Mouse (Mus musculus) CH12.LX (cell line): ENCODE results near the gene Gla. TPM values are rescaled to one million over a fixed set of nuclear protein-coding genes. Genes with fewer than 3 reads are reported as not detected.

ENCODE experiments used
- DNase-seq: peaks from one replicate; pipeline ENCODE4 v3.0.0-alpha.2; 2013; ENCODE audit errors: extremely low read depth
- H3K27ac ChIP-seq: 2 replicates; pipeline ENCODE4 v1.5.1; 2012; ENCODE audit warnings: low read depth, mild to moderate bottlenecking, control low read depth, moderate library complexity; ENCODE audit not compliant: insufficient read depth
- H3K27me3 ChIP-seq: replicated peaks from 2 replicates; pipeline ENCODE3; 2012; ENCODE audit warnings: inconsistent platforms
- H3K36me3 ChIP-seq, 2 experiments: replicated peaks in 1 of 2; 2 replicates each; pipeline versions ENCODE3 to v1.6.1; 2012; ENCODE audit warnings: inconsistent platforms in 1 of 2, low read length in 1 of 2, mild to moderate bottlenecking in 1 of 2, mixed read lengths in 1 of 2, moderate library complexity in 1 of 2; ENCODE audit not compliant: control insufficient read depth in 1 of 2, insufficient read depth in 1 of 2
- H3K4me1 ChIP-seq, 2 experiments: 2 replicates each; pipeline ENCODE4 v1.6.1; 2012; ENCODE audit warnings: inconsistent platforms in 1 of 2, moderate library complexity in 1 of 2; ENCODE audit not compliant: insufficient read depth in 2 of 2, control insufficient read depth in 1 of 2
- H3K4me2 ChIP-seq: 2 replicates; pipeline ENCODE4 v1.6.1; 2012; ENCODE audit warnings: low read depth, mild to moderate bottlenecking, control low read depth; ENCODE audit not compliant: poor library complexity, insufficient read depth, severe bottlenecking
- H3K4me3 ChIP-seq, 3 experiments: fragments of 150-350 bp in 1 of 3; sonication (generic) in 1 of 3; replicated peaks in 1 of 3; 2 replicates each; pipeline versions ENCODE3 to v1.5.1; 2011 to 2012; ENCODE audit warnings: low read depth in 2 of 3, low read length in 2 of 3, mild to moderate bottlenecking in 2 of 3, moderate library complexity in 2 of 3, control low read depth in 1 of 3, improper control_type of control experiment in 1 of 3, inconsistent platforms in 1 of 3, mixed read lengths in 1 of 3; ENCODE audit not compliant: poor library complexity in 1 of 3
- H3K79me2 ChIP-seq: replicated peaks from 2 replicates; pipeline ENCODE4 v1.6.1; 2012; ENCODE audit warnings: mild to moderate bottlenecking, moderate library complexity; ENCODE audit not compliant: control insufficient read depth, poor library complexity, insufficient read depth, severe bottlenecking; ENCODE audit errors: extremely low read depth
- H3K9ac ChIP-seq: 2 replicates; pipeline ENCODE4 v1.6.1; 2012; ENCODE audit warnings: low read depth, mild to moderate bottlenecking, control low read depth, moderate library complexity; ENCODE audit not compliant: insufficient read depth
- H3K9me3 ChIP-seq: replicated peaks from 2 replicates; pipeline ENCODE3; 2012; ENCODE audit warnings: low read length, inconsistent platforms, mixed read lengths
- BHLHE40 ChIP-seq: IDR thresholded peaks from 2 replicates; pipeline ENCODE4 v1.6.1; 2011; ENCODE audit warnings: mild to moderate bottlenecking, low read depth, low read length, improper control_type of control experiment
- CTCF ChIP-seq, 2 experiments: IDR thresholded peaks in 1 of 2; conservative IDR thresholded peaks in 1 of 2; 2 replicates each; pipeline ENCODE4 v1.5.1; 2011 to 2012; ENCODE audit warnings: low read depth in 2 of 2, low read length in 2 of 2, improper control_type of control experiment in 1 of 2, inconsistent platforms in 1 of 2, mild to moderate bottlenecking in 1 of 2, moderate library complexity in 1 of 2
- E2F4 ChIP-seq: IDR thresholded peaks from 2 replicates; pipeline ENCODE4 v1.6.1; 2011; ENCODE audit warnings: low read depth, low read length, improper control_type of control experiment; ENCODE audit not compliant: insufficient replicate concordance
- ELF1 ChIP-seq: IDR thresholded peaks from 2 replicates; pipeline ENCODE4 v1.6.1; 2014; ENCODE audit warnings: low read depth, mild to moderate bottlenecking, inconsistent platforms, low read length, improper control_type of control experiment
- ETS1 ChIP-seq: conservative IDR thresholded peaks from 2 replicates; pipeline ENCODE4 v1.6.1; 2012; ENCODE audit warnings: low read depth, mild to moderate bottlenecking, inconsistent platforms, low read length, improper control_type of control experiment, moderate library complexity
- GABPA ChIP-seq: IDR thresholded peaks from 2 replicates; pipeline ENCODE4 v1.6.1; 2012; ENCODE audit warnings: low read depth, low read length, improper control_type of control experiment, inconsistent platforms; ENCODE audit not compliant: insufficient replicate concordance
- HCFC1 ChIP-seq: IDR thresholded peaks from 2 replicates; pipeline ENCODE4 v1.6.1; 2012; ENCODE audit warnings: low read depth, mild to moderate bottlenecking, inconsistent platforms, low read length, improper control_type of control experiment
- IRF4 ChIP-seq: IDR thresholded peaks from 2 replicates; pipeline ENCODE4 v1.6.1; 2014; ENCODE audit warnings: low read depth, mild to moderate bottlenecking, inconsistent platforms, low read length, improper control_type of control experiment
- JUND ChIP-seq: conservative IDR thresholded peaks from 2 replicates; pipeline ENCODE4 v1.6.1; 2011; ENCODE audit warnings: low read depth, low read length, improper control_type of control experiment
- KAT2A ChIP-seq: IDR thresholded peaks from 2 replicates; pipeline ENCODE4 v1.6.1; 2012; ENCODE audit warnings: low read length, improper control_type of control experiment, inconsistent platforms; ENCODE audit not compliant: insufficient replicate concordance
- MAFK ChIP-seq: IDR thresholded peaks from 2 replicates; pipeline ENCODE4 v1.6.1; 2011; ENCODE audit warnings: low read length, improper control_type of control experiment; ENCODE audit not compliant: insufficient replicate concordance
- MAX ChIP-seq: IDR thresholded peaks from 2 replicates; pipeline ENCODE4 v1.6.1; 2011; ENCODE audit warnings: low read length, improper control_type of control experiment
- MEF2A ChIP-seq: IDR thresholded peaks from 2 replicates; pipeline ENCODE4 v1.6.1; 2014; ENCODE audit warnings: low read depth, mild to moderate bottlenecking, inconsistent platforms, low read length, improper control_type of control experiment, borderline replicate concordance
- MXI1 ChIP-seq: IDR thresholded peaks from 2 replicates; pipeline ENCODE4 v1.6.1; 2011; ENCODE audit warnings: mild to moderate bottlenecking, low read depth, low read length, improper control_type of control experiment
- MYC ChIP-seq: IDR thresholded peaks from 2 replicates; pipeline ENCODE4 v1.6.1; 2011; ENCODE audit warnings: low read depth, mild to moderate bottlenecking, improper control_type of control experiment, low read length
- NELFE ChIP-seq: IDR thresholded peaks from 2 replicates; pipeline ENCODE4 v1.6.1; 2011; ENCODE audit warnings: low read depth, low read length, improper control_type of control experiment
- NRF1 ChIP-seq: IDR thresholded peaks from 2 replicates; pipeline ENCODE4 v1.6.1; 2014; ENCODE audit warnings: low read depth, mild to moderate bottlenecking, inconsistent platforms, low read length, improper control_type of control experiment, moderate library complexity
- PAX5 ChIP-seq: IDR thresholded peaks from 2 replicates; pipeline ENCODE4 v1.6.1; 2012; ENCODE audit warnings: low read length, inconsistent platforms, mixed read lengths
- POLR2A ChIP-seq: IDR thresholded peaks from 2 replicates; pipeline ENCODE4 v1.6.1; 2011; ENCODE audit warnings: low read depth, mild to moderate bottlenecking, improper control_type of control experiment, low read length
- POLR2AphosphoS2 ChIP-seq: IDR thresholded peaks from 2 replicates; pipeline ENCODE4 v1.6.1; 2011; ENCODE audit warnings: low read depth, low read length, improper control_type of control experiment
- RAD21 ChIP-seq: IDR thresholded peaks from 2 replicates; pipeline ENCODE4 v1.6.1; 2011; ENCODE audit warnings: low read depth, mild to moderate bottlenecking, low read length, improper control_type of control experiment, moderate library complexity
- SIN3A ChIP-seq: IDR thresholded peaks from 2 replicates; pipeline ENCODE4 v1.6.1; 2012; ENCODE audit warnings: low read length, improper control_type of control experiment, inconsistent platforms
- SMC3 ChIP-seq: IDR thresholded peaks from 2 replicates; pipeline ENCODE4 v1.6.1; 2011; ENCODE audit warnings: low read depth, low read length, improper control_type of control experiment
- TBP ChIP-seq: conservative IDR thresholded peaks from 2 replicates; pipeline ENCODE4 v1.6.1; 2011; ENCODE audit warnings: low read depth, low read length, improper control_type of control experiment
- TCF12 ChIP-seq: IDR thresholded peaks from 2 replicates; pipeline ENCODE4 v1.6.1; 2014; ENCODE audit warnings: low read depth, mild to moderate bottlenecking, inconsistent platforms, low read length, improper control_type of control experiment
- UBTF ChIP-seq: IDR thresholded peaks from 2 replicates; pipeline ENCODE4 v1.6.1; 2012; ENCODE audit warnings: low read depth, mild to moderate bottlenecking, inconsistent platforms, low read length, improper control_type of control experiment, moderate library complexity
- ZC3H11A ChIP-seq: IDR thresholded peaks from 2 replicates; pipeline ENCODE4 v1.6.1; 2012; ENCODE audit warnings: low read depth, mild to moderate bottlenecking, inconsistent platforms, low read length, improper control_type of control experiment
- ZMIZ1 ChIP-seq: IDR thresholded peaks from 2 replicates; pipeline ENCODE4 v1.6.1; 2012; ENCODE audit warnings: low read depth, mild to moderate bottlenecking, inconsistent platforms, low read length, improper control_type of control experiment
- ZNF384 ChIP-seq: IDR thresholded peaks from 2 replicates; pipeline ENCODE4 v1.6.1; 2012; ENCODE audit warnings: low read depth, low read length, improper control_type of control experiment, inconsistent platforms
- dilution Hi-C: fragments of 300-500 bp; cut with MboI; formaldehyde crosslinking; loops from 2 replicates; pipeline ENCODE4 v1.14.3; 2020; ENCODE audit warnings: low sequenced_read_pairs; ENCODE audit not compliant: extremely low pct_unique_long_range_greater_than_20kb, extremely low pct_ligation_motif_present
- in situ Hi-C: fragments of 300-500 bp; cut with MboI; formaldehyde crosslinking; loops from 3 replicates; pipeline ENCODE4 v1.14.3; 2019; ENCODE audit warnings: low sequenced_read_pairs, low pct_ligation_motif_present, low pct_unique_long_range_greater_than_20kb, mixed read lengths
- polyA plus RNA-seq: library from polyadenylated mRNA; unstranded; fragments of >175 nt; gene quantifications from 2 replicates; pipeline ENCODE4 v1.2.1, GENCODE M21; 2012; ENCODE audit warnings: low read depth; ENCODE audit not compliant: insufficient read length
- total RNA-seq, 2 experiments: library from RNA; depleted of rRNA; stranded (reverse); fragments of 300-350 nt in 1 of 2; fragments of >200 nt in 1 of 2; gene quantifications; 2 replicates each; pipeline ENCODE4 v1.2.3; 2012 to 2014

Gla gene
- total and polyA plus RNA-seq, 3 experiments: 6.1 to 9.1 (median 8.6) TPM

- Histone ChIP-seq H3K79me2 (peaks cover 32% of the 10 kb centered on the region), H3K4me3 (peak overlapping the region; percentile 72 to 91 (median 80)), H3K4me2 (peak overlapping the region; percentile 78), H3K27me3 (no peaks in the 10 kb centered on the region), H3K9ac (peak overlapping the region; percentile 90), H3K36me3 (peaks cover 13 to 16% of the 10 kb centered on the region in 2 experiments), H3K4me1 (peaks cover 0 to 7% of the 10 kb centered on the region in 2 experiments; a peak in 1 of 4 replicates), H3K27ac (no peak overlapping the region), H3K9me3 (no peaks in the 10 kb centered on the region)
- dilution Hi-C loops (no loop called here), in situ Hi-C loops (no loop called here)
- DNase-seq: no peak
- no peak for TF ChIP-seq SIN3A
- 0 out of 2 replicates have a peak, but pooled peaks have one; percentile 20 for TF ChIP-seq MAX
Measured at GRCm38 (mm10) chrX:134586447-134586846, 14.5 kb downstream of the Gla start.

GRCm38 (mm10) chrX:134585103-134586002, 15.6 kb downstream of the Gla start, which contains the start of gene Rpl36a:
Gene Rpl36a, plus strand, starts transcription at chrX:134585654.
- DNase-seq: peak; percentile 89
- Histone ChIP-seq H3K9ac (peak within 1 kb of the TSS; percentile 90), H3K27me3 (no peaks in the 10 kb centered on the region), H3K4me3 (peak within 1 kb of the TSS; percentile 72 to 91 (median 80)), H3K4me1 (peaks cover 0 to 7% of the 10 kb centered on the region in 2 experiments; a peak in 1 of 4 replicates), H3K9me3 (no peaks in the 10 kb centered on the region), H3K36me3 (peaks cover 13 to 14% of the 10 kb centered on the region in 2 experiments), H3K4me2 (peak within 1 kb of the TSS; percentile 78), H3K27ac (peak within 1 kb of the TSS; percentile 85), H3K79me2 (peaks cover 37% of the 10 kb centered on the region)
- TF ChIP-seq CTCF (conservative IDR thresholded peaks at IDR 0.05 in 1 of 2, IDR thresholded peaks at IDR 0.05 in 1 of 2; ENCODE audit: low read depth in 2 of 2, low read length in 2 of 2): peak; percentile 25 to 68; a peak in 3 of 4 replicates
- no peak for TF ChIP-seq UBTF
- no peak for TF ChIP-seq JUND
- peak; percentile 91 for TF ChIP-seq MAX
- TF ChIP-seq ZC3H11A: no peak
- TF ChIP-seq NRF1: no peak; the same call in 1 of the 2 replicates
- peak; percentile 39; the same call in 1 of the 2 replicates for TF ChIP-seq SIN3A
- peak; percentile 85 for TF ChIP-seq HCFC1
- peak; percentile 98 for TF ChIP-seq MYC
- no peak for TF ChIP-seq IRF4
- no peak for TF ChIP-seq E2F4
- TF ChIP-seq NELFE: peak; percentile 99
- TF ChIP-seq SMC3: no peak
- no peak; the same call in 1 of the 2 replicates for TF ChIP-seq ETS1
- TF ChIP-seq TBP: peak; percentile 97
- TF ChIP-seq MXI1: peak; percentile 77
- peak; percentile 91 for TF ChIP-seq TCF12
- no peak for TF ChIP-seq MAFK
- TF ChIP-seq BHLHE40: no peak
- peak; percentile 58; the same call in 1 of the 2 replicates for TF ChIP-seq GABPA
- TF ChIP-seq ZNF384: no peak
- no peak for TF ChIP-seq PAX5
- no peak for TF ChIP-seq RAD21
- peak; percentile 45; the same call in 1 of the 2 replicates for TF ChIP-seq MEF2A
- peak; percentile 80 for TF ChIP-seq ELF1
- peak; percentile 86; the same call in 1 of the 2 replicates for TF ChIP-seq POLR2AphosphoS2
- TF ChIP-seq ZMIZ1: peak; percentile 94
- TF ChIP-seq KAT2A: peak; percentile 70; the same call in 1 of the 2 replicates
- peak; percentile 99 for TF ChIP-seq POLR2A
- in situ Hi-C loops: no loop called here
- dilution Hi-C loops: no loop called here
